Mouse (Mus musculus) heart, embryonic 11.5 days (tissue): ENCODE results near the gene Snai1. TPM values are rescaled to one million over a fixed set of nuclear protein-coding genes. Genes with fewer than 3 reads are reported as not detected.
A peak's percentile ranks its signal among the peaks of the same experiment; 100 is the strongest.

ENCODE experiments used
- ATAC-seq: fragments of 200-750 bp; cut with Nextera tagmentation; replicated peaks from 2 replicates; pipeline ENCODE4 v1.8.0; 2017; ENCODE audit warnings: moderate library complexity; ENCODE audit not compliant: insufficient number of reproducible peaks, low FRiP score, low TSS enrichment
- H3K27ac ChIP-seq: fragments of 300-500 bp; sonication (generic); 2 replicates; pipeline ENCODE4 v1.5.1; 2014; ENCODE audit warnings: mild to moderate bottlenecking, low read depth, low read length
- H3K27me3 ChIP-seq: fragments of 300-500 bp; sonication (generic); 2 replicates; pipeline ENCODE4 v1.6.1; 2014; ENCODE audit warnings: mild to moderate bottlenecking, low read length, mixed read lengths; ENCODE audit not compliant: control insufficient read depth, insufficient read depth
- H3K36me3 ChIP-seq: fragments of 300-500 bp; sonication (generic); 2 replicates; pipeline ENCODE4 v1.6.1; 2014; ENCODE audit warnings: mild to moderate bottlenecking, low read length, moderate library complexity, mixed read lengths; ENCODE audit not compliant: control insufficient read depth, insufficient read depth
- H3K4me1 ChIP-seq: fragments of 300-500 bp; sonication (generic); 2 replicates; pipeline ENCODE4 v1.6.1; 2014; ENCODE audit warnings: low read length; ENCODE audit not compliant: control insufficient read depth, insufficient read depth
- H3K4me2 ChIP-seq: fragments of 300-500 bp; sonication (generic); 2 replicates; pipeline ENCODE4 v1.6.1; 2014; ENCODE audit warnings: mild to moderate bottlenecking, moderate library complexity
- H3K4me3 ChIP-seq: fragments of 300-500 bp; sonication (generic); 2 replicates; pipeline ENCODE4 v1.5.1; 2014; ENCODE audit warnings: low read depth, low read length
- H3K9ac ChIP-seq: fragments of 300-500 bp; sonication (generic); 2 replicates; pipeline ENCODE4 v1.6.1; 2014; ENCODE audit warnings: mild to moderate bottlenecking, low read depth, low read length, moderate library complexity
- H3K9me3 ChIP-seq: fragments of 300-500 bp; sonication (generic); replicated peaks from 2 replicates; pipeline ENCODE4 v1.6.1; 2016; ENCODE audit warnings: low read length; ENCODE audit not compliant: control insufficient read depth
- WGBS: fragments of 180-500 bp; shearing (Covaris S2); extraction: QIAGEN DNeasy Blood & Tissue Kit; methylation state at CpG from one replicate; pipeline ENCODE4 v1.1.7; 2014; ENCODE audit not compliant: insufficient replicate concordance; 5-methylcytosine and 5-hydroxymethylcytosine counted together
- polyA plus RNA-seq: library from polyadenylated mRNA; unstranded; fragments of >200 nt; fragmentation: Nextera tagmentation; extraction: Ambion mirVana; gene quantifications from 2 replicates; pipeline ENCODE4 v1.2.1, GENCODE M21; 2014

Gene Snai1
- polyA plus RNA-seq, 1 experiment from 2014 or later, result 21.1 TPM

DNA sequence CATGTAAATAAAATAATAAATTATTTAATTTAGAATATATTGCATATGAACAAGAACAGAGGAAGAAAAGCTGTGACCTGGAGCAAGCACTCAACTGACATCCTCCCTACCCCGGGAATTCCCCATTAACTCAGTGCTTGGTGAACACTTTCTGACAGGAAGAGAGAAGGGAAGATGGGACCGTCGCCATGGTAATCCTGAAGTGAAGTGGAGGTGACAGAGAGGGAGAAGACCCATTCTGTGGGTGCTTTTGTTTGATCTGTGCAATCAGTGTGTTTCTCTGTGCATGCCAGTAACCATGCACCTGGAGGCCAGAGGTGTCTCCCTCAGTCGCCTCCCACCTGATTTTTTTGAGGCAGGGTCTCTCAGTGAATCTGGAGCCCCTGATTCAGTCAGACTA lies 14.3 kb downstream of the Snai1 start:
- no peak overlapping the region for H3K4me2 ChIP-seq
- no peak for ATAC-seq
- H3K36me3 ChIP-seq, result no peaks in the 10 kb centered on the region
- H3K9ac ChIP-seq, result no peak overlapping the region
- no peaks in the 10 kb centered on the region for H3K27me3 ChIP-seq
- no peak overlapping the region for H3K4me3 ChIP-seq
- peak overlapping the region; percentile 82; the same call in 1 of the 2 replicates for H3K27ac ChIP-seq
- no peaks in the 10 kb centered on the region for H3K9me3 ChIP-seq
- peaks cover 15% of the 10 kb centered on the region for H3K4me1 ChIP-seq
- WGBS, result 61% methylated on average over 4 of the region's 4 CpGs

DNA sequence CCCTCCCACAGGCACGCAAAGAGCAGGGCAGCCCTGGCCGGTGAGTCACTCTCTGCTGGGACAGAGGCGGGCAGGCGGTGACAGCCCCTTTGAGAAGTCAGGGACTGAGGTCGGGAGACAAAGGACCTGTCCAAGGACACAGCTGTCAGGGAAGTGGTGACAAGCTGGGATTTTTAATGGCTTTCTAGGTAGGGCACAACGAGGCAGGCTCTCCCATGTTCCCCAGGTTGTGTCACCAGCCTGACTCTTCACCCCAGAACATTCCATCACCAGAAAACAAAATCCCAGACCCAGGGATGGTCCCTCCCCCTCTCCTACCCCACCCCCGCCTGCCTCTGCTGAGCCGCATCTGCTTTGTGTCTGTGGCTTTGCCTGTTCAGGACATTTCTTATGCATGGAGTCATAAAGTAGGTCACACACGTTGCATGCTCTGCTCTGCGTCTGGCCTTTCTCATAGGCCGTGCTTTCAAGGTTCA lies 15.0 kb downstream of the Snai1 start:
- WGBS, result 10% methylated on average over 11 of the region's 11 CpGs
- Histone ChIP-seq H3K27ac (peak overlapping the region; percentile 82), H3K27me3 (no peaks in the 10 kb centered on the region), H3K9me3 (no peaks in the 10 kb centered on the region), H3K9ac (no peak overlapping the region), H3K36me3 (no peaks in the 10 kb centered on the region), H3K4me2 (no peak overlapping the region), H3K4me1 (peaks cover 15% of the 10 kb centered on the region), H3K4me3 (no peak overlapping the region)
- peak; percentile 70 for ATAC-seq

DNA sequence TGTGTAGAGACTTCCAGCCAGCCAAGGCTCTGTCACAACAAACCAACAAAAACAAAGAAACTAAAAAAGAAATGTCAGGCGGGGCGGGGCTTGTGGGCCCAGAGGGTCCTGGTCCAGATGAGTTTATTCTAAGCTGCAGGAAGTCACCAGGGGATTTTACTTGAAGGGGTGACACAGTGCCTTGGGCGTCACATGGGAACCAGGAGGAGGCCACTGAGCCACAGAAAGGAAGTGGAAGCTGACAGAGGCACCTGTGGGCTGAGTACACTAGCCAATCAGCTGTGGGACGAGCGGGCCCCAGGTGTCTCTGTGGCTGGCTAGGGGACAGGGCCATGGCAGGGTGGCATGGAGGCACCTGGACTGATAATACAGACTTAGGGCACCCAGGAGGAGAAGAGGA lies 17.8 kb downstream of the Snai1 start:
- H3K4me2 ChIP-seq, result no peak overlapping the region
- H3K4me1 ChIP-seq, result peaks cover 25% of the 10 kb centered on the region
- ATAC-seq, result no peak
- no peak overlapping the region for H3K27ac ChIP-seq
- H3K36me3 ChIP-seq, result no peaks in the 10 kb centered on the region
- WGBS, result 87% methylated on average over 5 of the region's 5 CpGs
- 0 out of 2 replicates have a peak, but pooled peaks cover 6% of the 10 kb centered on the region for H3K27me3 ChIP-seq
- no peak overlapping the region for H3K9ac ChIP-seq
- no peaks in the 10 kb centered on the region for H3K9me3 ChIP-seq
- no peak overlapping the region for H3K4me3 ChIP-seq

DNA sequence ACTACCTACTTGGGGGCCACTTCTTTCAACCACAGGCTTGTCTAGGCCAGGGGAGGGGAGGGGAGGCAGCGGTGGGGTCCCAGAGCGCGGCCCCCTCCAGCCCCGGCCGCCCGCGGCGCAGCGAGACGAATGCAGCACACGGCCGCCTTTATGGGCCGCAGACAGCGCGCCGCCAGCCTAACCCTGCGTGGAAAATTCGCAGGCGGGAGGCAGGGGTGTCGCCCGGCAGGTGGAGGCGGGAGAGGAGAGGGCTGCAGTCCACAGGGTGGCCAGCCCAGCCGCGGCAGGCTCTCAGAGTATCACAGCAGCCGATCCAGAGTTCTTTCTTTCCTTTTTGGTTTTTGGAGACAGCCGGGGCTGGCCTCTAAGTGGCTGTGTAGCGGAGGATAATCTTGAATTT lies 21.4 kb downstream of the Snai1 start:
- H3K4me1 ChIP-seq, result peaks cover 32% of the 10 kb centered on the region
- 8% methylated on average over 27 of the region's 27 CpGs for WGBS
- 0 out of 2 replicates have a peak, but pooled peaks cover 9% of the 10 kb centered on the region for H3K27me3 ChIP-seq
- peak overlapping the region; percentile 25 for H3K4me3 ChIP-seq
- no peak for ATAC-seq
- H3K9me3 ChIP-seq, result no peaks in the 10 kb centered on the region
- peak overlapping the region; percentile 66 for H3K4me2 ChIP-seq
- peak overlapping the region; percentile 66 for H3K9ac ChIP-seq
- no peaks in the 10 kb centered on the region for H3K36me3 ChIP-seq
- no peak overlapping the region for H3K27ac ChIP-seq

DNA sequence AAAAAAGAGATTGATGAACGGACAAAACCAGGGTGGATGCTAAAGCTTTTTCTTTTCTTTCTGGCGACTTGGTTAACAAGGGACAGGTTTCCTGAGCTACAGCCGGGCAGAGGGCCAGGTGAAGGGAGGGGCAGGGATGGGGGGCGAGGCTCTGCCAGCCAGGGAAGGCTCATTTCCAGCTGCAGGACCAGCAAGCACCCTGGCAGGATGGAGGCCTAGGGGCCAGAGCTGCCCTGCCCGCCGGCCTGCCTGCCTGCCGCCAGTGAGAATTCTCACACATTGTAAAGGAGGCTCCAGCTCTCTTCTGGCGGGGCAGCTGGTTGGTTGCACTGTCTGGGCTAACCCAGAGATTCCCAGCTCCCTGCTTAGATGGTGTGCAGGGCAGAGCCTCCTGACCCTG lies 24.1 kb downstream of the Snai1 start:
- H3K4me1 ChIP-seq, result peaks cover 40% of the 10 kb centered on the region
- H3K27ac ChIP-seq, result no peak overlapping the region
- WGBS, result 30% methylated on average over 8 of the region's 8 CpGs
- 0 out of 2 replicates have a peak, but pooled peaks cover 9% of the 10 kb centered on the region for H3K27me3 ChIP-seq
- H3K9ac ChIP-seq, result no peak overlapping the region
- no peak overlapping the region for H3K4me3 ChIP-seq
- no peaks in the 10 kb centered on the region for H3K36me3 ChIP-seq
- H3K4me2 ChIP-seq, result no peak overlapping the region
- H3K9me3 ChIP-seq, result no peaks in the 10 kb centered on the region
- ATAC-seq, result no peak

DNA sequence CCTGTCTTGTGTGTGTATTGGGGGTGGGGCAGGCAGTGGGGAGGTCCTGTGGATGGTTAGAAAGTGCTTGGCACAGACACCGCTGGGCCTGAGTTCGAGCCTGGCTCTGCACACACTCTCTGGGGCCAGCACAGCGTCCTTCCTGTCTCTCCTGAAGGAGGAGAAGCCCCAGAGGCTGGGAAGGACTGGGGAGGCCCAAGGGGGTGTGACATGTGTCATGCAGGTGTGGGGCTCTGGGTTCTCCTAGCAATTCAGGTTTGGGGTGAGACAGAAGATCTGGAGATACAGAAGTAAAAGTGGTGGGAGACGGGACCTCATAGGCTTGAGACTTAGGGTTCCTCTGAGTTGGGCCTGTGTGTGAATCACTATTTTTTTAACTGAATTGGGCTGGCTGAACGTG lies 25.0 kb downstream of the Snai1 start:
- Histone ChIP-seq H3K4me2 (no peak overlapping the region), H3K4me1 (peaks cover 40% of the 10 kb centered on the region), H3K36me3 (no peaks in the 10 kb centered on the region), H3K27ac (no peak overlapping the region), H3K27me3 (0 out of 2 replicates have a peak, but pooled peaks cover 9% of the 10 kb centered on the region), H3K9ac (no peak overlapping the region), H3K4me3 (no peak overlapping the region), H3K9me3 (no peaks in the 10 kb centered on the region)
- 66% methylated on average over 5 of the region's 5 CpGs for WGBS
- no peak for ATAC-seq

DNA sequence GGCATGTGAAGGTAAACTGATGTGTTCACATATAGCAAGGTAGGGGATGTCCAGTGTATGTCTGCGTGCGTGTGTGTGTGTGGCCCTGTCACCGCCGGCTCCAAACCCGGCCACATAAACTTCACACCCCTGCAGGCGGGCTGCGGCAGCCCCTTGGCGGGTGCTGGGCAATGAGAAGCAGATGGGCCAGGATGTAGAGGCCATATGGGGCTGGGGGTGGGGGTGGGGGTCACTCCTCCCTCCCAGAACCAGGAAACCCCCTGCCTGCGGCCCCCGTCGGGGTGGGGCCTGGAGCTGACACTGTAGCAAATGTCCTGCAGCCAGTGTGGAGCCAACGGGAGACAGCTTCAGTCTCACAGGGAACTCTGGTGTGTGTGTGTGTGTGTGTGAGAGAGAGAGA lies 25.7 kb downstream of the Snai1 start:
- no peak overlapping the region for H3K4me2 ChIP-seq
- 0 out of 2 replicates have a peak overlapping the region, but pooled peaks have one; percentile 2 for H3K27ac ChIP-seq
- no peak overlapping the region for H3K4me3 ChIP-seq
- no peak overlapping the region for H3K9ac ChIP-seq
- 8% methylated on average over 4 of the region's 12 CpGs for WGBS
- no peaks in the 10 kb centered on the region for H3K9me3 ChIP-seq
- H3K36me3 ChIP-seq, result no peaks in the 10 kb centered on the region
- 0 out of 2 replicates have a peak, but pooled peaks have one; percentile 12 for ATAC-seq
- H3K27me3 ChIP-seq, result 0 out of 2 replicates have a peak, but pooled peaks cover 9% of the 10 kb centered on the region
- H3K4me1 ChIP-seq, result peaks cover 37% of the 10 kb centered on the region

DNA sequence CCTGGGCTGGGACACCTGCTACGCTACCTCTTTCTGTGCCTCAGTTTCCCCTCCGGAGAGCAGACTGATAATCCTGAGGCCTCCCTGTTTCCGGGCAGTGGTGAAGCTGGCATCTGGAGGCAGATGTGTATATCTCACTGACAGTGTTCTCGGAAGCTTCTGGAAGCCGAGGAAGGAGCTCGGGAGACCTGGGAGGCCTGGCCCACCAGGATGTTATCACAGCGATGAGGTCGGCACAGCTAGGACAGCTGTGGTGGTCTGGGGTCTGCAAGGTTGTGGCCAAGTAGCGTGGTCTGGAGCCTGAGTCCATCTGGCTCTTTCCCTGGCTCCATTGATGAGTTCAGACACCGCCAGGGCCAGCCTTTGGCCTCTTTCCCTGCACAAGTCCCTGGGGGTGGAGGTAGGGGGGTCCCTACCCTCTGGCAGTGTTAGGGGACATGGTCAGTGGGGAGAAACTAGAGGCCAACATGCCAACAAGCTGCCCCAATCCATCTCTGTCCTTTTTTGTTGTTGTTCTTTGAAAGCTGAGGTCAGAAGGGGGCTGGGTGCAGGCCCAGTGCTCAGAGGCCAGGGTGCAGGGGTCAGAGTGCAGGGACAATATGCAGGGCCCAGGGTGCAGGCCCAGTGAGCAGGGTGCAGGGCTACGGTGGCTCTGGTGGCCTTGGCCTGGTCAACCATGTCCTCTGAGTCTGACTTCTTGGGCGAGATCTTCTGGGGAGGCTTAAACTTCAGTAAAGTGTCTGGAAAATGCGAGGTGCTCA lies 26.7 kb downstream of the Snai1 start:
- H3K27ac ChIP-seq, result peak overlapping the region; percentile 54; the same call in 1 of the 2 replicates
- ATAC-seq, result no peak
- H3K9ac ChIP-seq, result peak overlapping the region; percentile 22; the same call in 1 of the 2 replicates
- H3K4me1 ChIP-seq, result peaks cover 32% of the 10 kb centered on the region
- no peaks in the 10 kb centered on the region for H3K9me3 ChIP-seq
- no peak overlapping the region for H3K4me2 ChIP-seq
- H3K27me3 ChIP-seq, result 0 out of 2 replicates have a peak, but pooled peaks cover 7% of the 10 kb centered on the region
- 67% methylated on average over 13 of the region's 13 CpGs for WGBS
- no peak overlapping the region for H3K4me3 ChIP-seq
- no peaks in the 10 kb centered on the region for H3K36me3 ChIP-seq
